Mouse (Mus musculus) layer of hippocampus, adult 11-12 months (tissue): Measurements from ENCODE around the gene Usp22.

Source experiments
- DNase-seq: peaks from one replicate; pipeline ENCODE4 v3.0.0; 2022; ENCODE audit warnings: low spot score

The Usp22 gene

GRCm38 (mm10) chr11:61102397-61103339, 72.2 kb downstream of the Usp22 start:
- DNase-seq: no peak
